Mouse (Mus musculus) thymus, postnatal 0 days (tissue): ENCODE data around the gene Apol11a. TPM values are rescaled to one million over a fixed set of nuclear protein-coding genes. Genes with fewer than 3 reads are reported as not detected.
"Not testable (repeated sequence)": the region's sequence is repeated elsewhere in the genome, so short reads cannot be mapped to it uniquely, and the experiment has no call there.

ENCODE experiments used
- DNase-seq: peaks from one replicate; pipeline ENCODE4 v3.0.0-alpha.2; 2015; ENCODE audit warnings: low spot score
- polyA plus RNA-seq: library from polyadenylated mRNA; unstranded; fragments of >200 nt; fragmentation: Nextera tagmentation; extraction: Ambion mirVana; gene quantifications from 2 replicates; pipeline ENCODE4 v1.2.1, GENCODE M21; 2015

Gene Apol11a
- 0.09 and 0.27 TPM in 2 replicates for polyA plus RNA-seq

GRCm38 (mm10) chr15:77507966-77508365 lies at the start of gene Apol11a:
Apol11a (plus strand) TSS chr15:77508271.
- DNase-seq, result not testable (repeated sequence)

- DNase-seq, result not testable (repeated sequence)
Measured at GRCm38 (mm10) chr15:77474699-77475390, 33.2 kb upstream of the Apol11a start.

GRCm38 (mm10) chr15:77476693-77477092 lies 31.4 kb upstream of the Apol11a start, which contains the start of gene Apol10a:
Apol10a (plus strand) TSS chr15:77477047.
- not testable (repeated sequence) for DNase-seq

- DNase-seq, result no peak
Measured at GRCm38 (mm10) chr15:77482140-77482794, 25.8 kb upstream of the Apol11a start.

- not testable (repeated sequence) for DNase-seq
Measured at GRCm38 (mm10) chr15:77493181-77493580, 14.9 kb upstream of the Apol11a start.

DNA sequence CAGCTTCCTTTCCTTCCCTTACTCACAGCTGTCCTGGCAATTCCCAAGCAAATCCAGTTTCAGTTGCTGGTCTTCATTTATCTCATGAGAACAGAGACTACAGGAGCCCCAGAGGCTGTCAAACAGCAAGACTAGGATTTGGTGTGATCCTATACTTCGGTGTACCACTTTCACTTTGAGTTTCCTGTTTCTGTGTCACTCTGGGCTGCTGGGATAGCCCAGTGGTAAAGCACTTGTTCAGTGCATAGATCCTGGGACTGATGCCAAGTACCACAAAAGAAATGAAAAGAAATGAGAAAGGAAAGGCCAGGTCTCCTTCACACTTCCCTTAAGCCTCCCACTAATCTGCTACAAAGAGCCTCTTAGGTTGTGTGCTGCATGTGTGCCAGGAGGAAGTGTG lies 13.4 kb upstream of the Apol11a start:
- not testable (repeated sequence) for DNase-seq

DNA sequence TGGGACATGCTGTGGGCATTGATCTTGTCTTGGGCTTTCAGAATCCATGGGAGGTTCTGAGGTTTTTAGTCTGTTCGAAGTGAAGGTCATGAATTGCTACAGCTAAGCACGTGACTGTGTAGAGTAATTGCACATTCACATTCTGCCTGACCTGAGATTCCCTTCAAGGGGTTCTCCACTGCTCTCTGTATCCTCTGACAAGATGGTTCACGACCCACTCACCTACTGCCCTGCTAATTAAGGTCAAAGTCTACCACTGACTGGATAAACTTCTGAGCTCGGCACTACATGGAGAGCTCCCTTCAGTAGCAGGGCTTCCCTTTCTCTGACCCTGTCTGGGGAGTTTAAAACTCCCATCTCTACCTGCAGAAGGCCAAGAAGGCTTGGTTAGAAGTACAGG lies 12.5 kb downstream of the Apol11a start:
- not testable (repeated sequence) for DNase-seq

GRCm38 (mm10) chr15:77523186-77523843 lies 15.2 kb downstream of the Apol11a start:
- DNase-seq, result peak; percentile 45

- no peak for DNase-seq
Measured at GRCm38 (mm10) chr15:77533216-77533615, 25.1 kb downstream of the Apol11a start, which contains the start of gene Apol7c. Apol7c (minus strand) TSS chr15:77533316.

DNA sequence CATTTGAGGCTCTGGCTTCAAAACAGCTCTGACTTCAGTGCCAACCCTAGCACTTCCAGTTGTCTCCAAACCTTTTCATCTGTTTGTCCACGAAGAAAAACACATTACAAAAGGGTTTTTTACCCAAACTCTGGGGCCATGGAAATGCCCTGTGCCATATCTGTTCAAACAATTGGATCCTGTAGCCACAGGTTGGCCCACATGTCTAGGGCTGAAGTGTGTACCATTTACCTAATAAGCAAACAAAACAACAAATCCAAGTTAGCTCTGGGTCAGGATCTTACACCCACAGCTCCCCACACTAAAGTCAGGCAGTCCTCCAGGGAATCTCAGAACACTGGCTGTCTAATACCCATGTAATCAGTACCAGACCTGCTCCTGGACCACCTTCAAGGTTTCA lies 31.1 kb downstream of the Apol11a start:
- not testable (repeated sequence) for DNase-seq

DNA sequence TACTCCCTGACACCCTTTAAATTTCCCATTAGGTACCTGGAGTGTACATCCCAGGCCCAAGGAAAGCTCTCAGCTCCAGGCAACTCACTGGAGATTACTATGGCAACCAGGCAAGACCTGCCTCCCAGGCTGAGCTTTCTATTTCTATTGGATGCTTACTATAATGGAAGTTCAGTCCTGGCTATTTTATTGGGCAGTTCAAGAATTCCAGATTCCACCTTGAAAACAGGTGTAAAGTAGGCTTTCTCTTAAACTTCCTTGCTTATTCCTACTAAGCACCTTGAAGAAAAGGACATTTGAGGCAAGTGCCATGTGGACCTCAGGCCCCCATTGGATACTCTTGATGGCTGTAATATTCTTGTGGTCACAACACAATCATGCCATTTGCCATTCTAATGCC lies 53.7 kb downstream of the Apol11a start, which contains the start of gene 1700025B11Rik:
Gene 1700025B11Rik, minus strand, starts transcription at position 101 of the 400 bp plus-strand sequence.
- no peak for DNase-seq

DNA sequence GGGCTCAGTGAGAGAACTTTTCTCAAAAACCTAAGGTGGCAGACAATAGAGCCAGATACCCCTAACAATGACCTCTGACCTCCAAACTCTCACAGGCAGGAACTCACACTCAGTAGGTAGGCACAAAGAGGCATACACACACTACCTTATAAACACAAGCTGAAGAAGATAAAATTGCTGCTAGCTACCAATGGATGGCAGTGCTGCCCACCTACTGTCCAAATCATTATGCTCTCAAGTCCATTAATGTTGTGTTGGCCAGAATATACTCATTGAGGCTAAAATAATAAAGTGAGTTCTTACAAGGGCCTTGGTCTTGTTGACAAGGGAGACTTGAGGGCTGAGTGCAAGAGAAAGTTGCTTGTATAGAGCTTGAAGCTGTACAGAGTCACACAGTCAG lies 55.1 kb downstream of the Apol11a start:
- no peak for DNase-seq

Other genes starting within 250 kb of the Apol11a start
- gene Rbfox2, start 201.3 kb upstream of the Apol11a start, polyA plus RNA-seq, result 6.5 and 8.4 TPM in 2 replicates
- 0.15 TPM in 1 of 2 replicates, not detected in the other for gene Apol7a, start 109.2 kb upstream of the Apol11a start, polyA plus RNA-seq
- 0.69 and 0.90 TPM in 2 replicates for gene Apol9a, start 97.1 kb upstream of the Apol11a start, polyA plus RNA-seq
- 0.27 and 0.46 TPM in 2 replicates for gene Apol7b, start 60.8 kb upstream of the Apol11a start, polyA plus RNA-seq
- gene Apol10a, start 31.2 kb upstream of the Apol11a start, polyA plus RNA-seq, result 0.05 TPM in 1 of 2 replicates, not detected in the other
- gene Apol7c, start 25.0 kb downstream of the Apol11a start, polyA plus RNA-seq, result 11.8 and 13.3 TPM in 2 replicates
- not detected in 2 replicates for gene 1700025B11Rik, start 53.6 kb downstream of the Apol11a start, polyA plus RNA-seq
- gene Apol10b, start 87.9 kb downstream of the Apol11a start, polyA plus RNA-seq, result 0.49 and 0.59 TPM in 2 replicates
- gene Gm36245, start 91.0 kb downstream of the Apol11a start, polyA plus RNA-seq, result not detected in 2 replicates
- gene Apol11b, start 135.0 kb downstream of the Apol11a start, polyA plus RNA-seq, result 0.16 and 0.24 TPM in 2 replicates
- 7.2 and 8.1 TPM in 2 replicates for gene Apol7e, start 190.6 kb downstream of the Apol11a start, polyA plus RNA-seq
- gene Apol9b, start 220.8 kb downstream of the Apol11a start, polyA plus RNA-seq, result 1.6 and 2.3 TPM in 2 replicates
- 0.06 TPM in 1 of 2 replicates, not detected in the other for gene Apol8, start 248.7 kb downstream of the Apol11a start, polyA plus RNA-seq